ENCODE assay signal across 20 mouse cellular contexts in the genomic region with DNA sequence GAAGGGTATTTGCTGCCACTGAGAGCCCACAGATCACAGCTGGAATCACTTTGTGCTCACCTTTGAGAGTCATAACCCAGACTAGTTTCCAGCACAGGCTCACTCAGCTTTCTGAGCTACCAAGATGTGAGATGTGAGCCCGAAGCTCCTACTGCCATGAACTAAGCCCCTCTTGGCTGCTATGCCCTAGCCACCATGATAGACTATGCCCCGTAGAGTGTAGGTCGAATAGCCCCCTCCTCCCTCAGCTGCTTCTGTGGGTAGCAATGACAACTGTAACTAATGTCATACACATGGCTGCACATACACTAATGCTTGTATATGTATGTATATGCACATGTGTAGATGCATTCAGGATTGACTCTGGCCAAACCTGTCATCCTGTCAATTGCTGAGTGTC. TPM values are rescaled to one million over a fixed set of nuclear protein-coding genes. Genes with fewer than 3 reads are reported as not detected.
DNase-seq lines count a peak whose midpoint lies in the region; ATAC-seq lines count a peak whose summit lies in the region.
"Had no signal": no experiment of that assay in that cellular context is flagged by ENCODE, and none has a peak within 500 bp of the region (broad histone marks: within the 10 kb centered on the region; RNA-seq: fewer than 3 reads in every experiment).

No protein-coding gene starts in this region.

- H3K27ac ChIP-seq in heart, embryonic 10.5 days = no peak overlapping the region
- H3K27ac ChIP-seq in intestine, embryonic 15.5 days = no peak overlapping the region
- H3K27ac ChIP-seq in intestine, embryonic 16.5 days (ENCODE audit: low read length) = no peak overlapping the region
- no peak overlapping the region for H3K27ac ChIP-seq in neural tube, embryonic 12.5 days
- H3K27ac ChIP-seq: forebrain, embryonic 13.5 days; heart, embryonic 15.5 days; hindbrain, embryonic 15.5 days had no signal

- no peak overlapping the region for H3K9ac ChIP-seq in intestine, embryonic 15.5 days
- H3K9ac ChIP-seq in intestine, embryonic 16.5 days (ENCODE audit: low read depth, low read length) = no peak overlapping the region
- H3K9ac ChIP-seq in neural tube, embryonic 12.5 days = no peak overlapping the region
- H3K9ac ChIP-seq: forebrain, embryonic 13.5 days; forebrain, postnatal 0 days; heart, embryonic 15.5 days; hindbrain, embryonic 15.5 days had no signal

- H3K4me1 ChIP-seq in heart, embryonic 10.5 days = no peaks in the 10 kb centered on the region
- no peaks in the 10 kb centered on the region for H3K4me1 ChIP-seq in intestine, embryonic 15.5 days (replicated peaks)
- no peaks in the 10 kb centered on the region; the same call in 1 of the 2 replicates for H3K4me1 ChIP-seq in intestine, embryonic 16.5 days (ENCODE audit: control insufficient read depth, insufficient read depth, low read length)
- H3K4me1 ChIP-seq in neural tube, embryonic 12.5 days = 0 out of 2 replicates have a peak, but pooled peaks cover 7% of the 10 kb centered on the region
- H3K4me1 ChIP-seq: forebrain, embryonic 13.5 days; heart, embryonic 15.5 days; hindbrain, embryonic 15.5 days had no signal

- H3K27me3 ChIP-seq in heart, embryonic 10.5 days (ENCODE audit: insufficient read depth, poor library complexity, severe bottlenecking) = no peaks in the 10 kb centered on the region
- H3K27me3 ChIP-seq in intestine, embryonic 15.5 days (replicated peaks) = no peaks in the 10 kb centered on the region
- H3K27me3 ChIP-seq in intestine, embryonic 16.5 days (replicated peaks; ENCODE audit: control insufficient read depth, insufficient read depth, low read length) = no peaks in the 10 kb centered on the region
- no peaks in the 10 kb centered on the region for H3K27me3 ChIP-seq in neural tube, embryonic 12.5 days (replicated peaks)
- H3K27me3 ChIP-seq: forebrain, embryonic 13.5 days; heart, embryonic 15.5 days; hindbrain, embryonic 15.5 days had no signal

- WGBS in heart, embryonic 10.5 days = 81% methylated on average over 3 of the region's 3 CpGs
- 94% methylated on average over 3 of the region's 3 CpGs for WGBS in intestine, embryonic 15.5 days
- WGBS in intestine, embryonic 16.5 days = 86% methylated on average over 3 of the region's 3 CpGs
- WGBS in neural tube, embryonic 12.5 days = 62% methylated on average over 3 of the region's 3 CpGs

- H3K36me3 ChIP-seq in heart, embryonic 10.5 days = no peaks in the 10 kb centered on the region
- H3K36me3 ChIP-seq in intestine, embryonic 15.5 days = no peaks in the 10 kb centered on the region
- no peaks in the 10 kb centered on the region for H3K36me3 ChIP-seq in intestine, embryonic 16.5 days (ENCODE audit: control insufficient read depth, insufficient read depth, low read length)
- no peaks in the 10 kb centered on the region for H3K36me3 ChIP-seq in neural tube, embryonic 12.5 days
- H3K36me3 ChIP-seq: heart, embryonic 15.5 days; hindbrain, embryonic 15.5 days had no signal

- no peaks in the 10 kb centered on the region for H3K9me3 ChIP-seq in heart, embryonic 10.5 days
- H3K9me3 ChIP-seq in intestine, embryonic 15.5 days = no peaks in the 10 kb centered on the region
- no peaks in the 10 kb centered on the region for H3K9me3 ChIP-seq in intestine, embryonic 16.5 days (ENCODE audit: control insufficient read depth, low read length)
- no peaks in the 10 kb centered on the region for H3K9me3 ChIP-seq in neural tube, embryonic 12.5 days
- H3K9me3 ChIP-seq: forebrain, embryonic 13.5 days; heart, embryonic 15.5 days; hindbrain, embryonic 15.5 days had no signal

- 0 out of 2 replicates have a peak, but pooled peaks have one; percentile 10 for ATAC-seq in intestine, embryonic 15.5 days
- no peak for ATAC-seq in intestine, embryonic 16.5 days
- ATAC-seq in neural tube, embryonic 12.5 days (ENCODE audit: low FRiP score, low read depth) = peak; percentile 76
- ATAC-seq: forebrain, embryonic 13.5 days had no signal

- intact Hi-C loops in heart, postnatal 14 days (cut with DNase I) = no loop called here

- peak; percentile 67 for DNase-seq in heart, embryonic 10.5 days (ENCODE audit: low spot score)
- DNase-seq in heart, postnatal 14 days = no peak
- no peak for DNase-seq in neural tube, embryonic 10.5 days (ENCODE audit: extremely low spot score, low spot score)
- no peak for DNase-seq in urinary bladder, postnatal 10 days (ENCODE audit: low spot score)
- DNase-seq: adrenal gland, adult 8-10 months; adrenal gland, postnatal 36 days; cerebellum, adult 2 months; cerebellum, postnatal 10 days; forebrain, postnatal 0 days; gastrocnemius, postnatal 25 days; kidney, adult 11 months; kidney, adult 9 months had no signal

- no peak overlapping the region for H3K4me3 ChIP-seq in heart, embryonic 10.5 days
- H3K4me3 ChIP-seq in intestine, embryonic 15.5 days (replicated peaks) = no peak overlapping the region
- no peak overlapping the region for H3K4me3 ChIP-seq in intestine, embryonic 16.5 days (ENCODE audit: low read length)
- no peak overlapping the region for H3K4me3 ChIP-seq in neural tube, embryonic 12.5 days
- H3K4me3 ChIP-seq: forebrain, embryonic 13.5 days; heart, embryonic 15.5 days; hindbrain, embryonic 15.5 days had no signal

- no peak overlapping the region for H3K4me2 ChIP-seq in intestine, embryonic 15.5 days (replicated peaks)
- no peak overlapping the region for H3K4me2 ChIP-seq in intestine, embryonic 16.5 days (ENCODE audit: low read depth, low read length)
- no peak overlapping the region for H3K4me2 ChIP-seq in neural tube, embryonic 12.5 days (replicated peaks)
- H3K4me2 ChIP-seq: forebrain, embryonic 13.5 days; heart, embryonic 11.5 days; heart, embryonic 15.5 days; hindbrain, embryonic 15.5 days had no signal

RNA-seq across cellular contexts. Expression of a gene that starts 20.3 kb away (rescaled TPM):
- 1.2 and 1.3 TPM in 2 replicates for polyA plus RNA-seq in heart, embryonic 10.5 days (2016; fragmentation: Nextera tagmentation; extraction: Ambion mirVana)
- 10 to 100 TPM; 27.5 to 31.9 TPM for total RNA-seq in heart, postnatal 14 days (2021)
- 49.5 and 54.1 TPM in 2 replicates for polyA plus RNA-seq in intestine, embryonic 15.5 days (2015; fragmentation: Nextera tagmentation; extraction: Ambion mirVana)
- 49.6 and 55.1 TPM in 2 replicates for polyA plus RNA-seq in intestine, embryonic 16.5 days (2015; fragmentation: Nextera tagmentation; extraction: Ambion mirVana)
- polyA plus RNA-seq in neural tube, embryonic 12.5 days (2016; fragmentation: Nextera tagmentation; extraction: Ambion mirVana) = 5.4 and 7.0 TPM in 2 replicates
- total RNA-seq: granulocyte monocyte progenitor cell, adult 5-6 weeks had no signal
